ENCODE assay signal across 8 mouse cellular contexts in genomic region chr10:93594022-93594482, GRCm38 (mm10). TPM values are rescaled to one million over a fixed set of nuclear protein-coding genes. Genes with fewer than 3 reads are reported as not detected.
A peak's percentile ranks its signal among the peaks of the same experiment; 100 is the strongest.
DNase-seq lines count a peak whose midpoint lies in the region; ATAC-seq and TF ChIP-seq lines count a peak whose summit lies in the region.

No protein-coding gene starts in this region.

- in situ Hi-C loops in ES-E14 (cut with MboI; ENCODE audit: low sequenced_read_pairs in 2 of 2, unreplicated experiment in 2 of 2), result loop anchor here (10.0 to 25.0 kb wide), 2 partner anchors 171 to 532 kb away; no protein-coding TSS in a partner anchor

- H3K4me3 ChIP-seq in ES-E14 (ENCODE audit: insufficient read depth in 1 of 2, low read depth in 1 of 2, low read length in 2 of 2, poor library complexity in 1 of 2, severe bottlenecking in 1 of 2), result peak overlapping the region; percentile 20 to 67
- H3K4me3 ChIP-seq in forebrain, embryonic 15.5 days, result peak overlapping the region; percentile 50
- H3K4me3 ChIP-seq in liver, postnatal 0 days (ENCODE audit: low read depth, low read length), result peak overlapping the region; percentile 35
- peak overlapping the region; percentile 42 for H3K4me3 ChIP-seq in neural tube, embryonic 14.5 days (ENCODE audit: low read depth, low read length)
- peak overlapping the region; percentile 84 for H3K4me3 ChIP-seq in testis, adult 2 months (ENCODE audit: control insufficient read depth, low read depth, low read length)

- H3K9ac ChIP-seq in ES-E14 (ENCODE audit: insufficient read depth, low read depth, low read length, poor library complexity, severe bottlenecking), result peak overlapping the region; percentile 60; the same call in 1 of the 2 replicates
- H3K9ac ChIP-seq in forebrain, embryonic 15.5 days (replicated peaks), result peak overlapping the region; percentile 63
- 0 out of 2 replicates have a peak overlapping the region, but pooled peaks have one; percentile 6 for H3K9ac ChIP-seq in liver, postnatal 0 days (replicated peaks)
- H3K9ac ChIP-seq in neural tube, embryonic 14.5 days (replicated peaks; ENCODE audit: low read depth, low read length), result peak overlapping the region; percentile 55

- peak; percentile 67 for DNase-seq in ES-E14 (ENCODE audit: low read depth, low spot score)
- peak; percentile 88 for DNase-seq in cerebellum, adult 11-12 months
- peak; percentile 57 for DNase-seq in heart, postnatal 25 days (ENCODE audit: low spot score)
- DNase-seq in layer of hippocampus, adult 11-12 months (ENCODE audit: low spot score), result peak; percentile 92
- peak; percentile 88 for DNase-seq in liver, postnatal 0 days

- no peak overlapping the region for H3K27ac ChIP-seq in ES-E14 (ENCODE audit: insufficient read depth, low read depth, low read length, poor library complexity, severe bottlenecking)
- no peak overlapping the region for H3K27ac ChIP-seq in forebrain, embryonic 15.5 days (replicated peaks)
- H3K27ac ChIP-seq in liver, postnatal 0 days (ENCODE audit: low read depth), result no peak overlapping the region
- H3K27ac ChIP-seq in neural tube, embryonic 14.5 days (ENCODE audit: low read depth, low read length), result no peak overlapping the region
- H3K27ac ChIP-seq in testis, adult 2 months (ENCODE audit: control insufficient read depth, insufficient read depth, low read depth, low read length), result no peak overlapping the region; the same call in 1 of the 2 replicates

- no peak for TF ChIP-seq EP300 in liver, postnatal 0 days (IDR thresholded peaks at IDR 0.05; ENCODE audit: low read depth)

- no peaks in the 10 kb centered on the region for H3K9me3 ChIP-seq in ES-E14 (ENCODE audit: control insufficient read depth, insufficient read depth, low read depth, low read length)
- H3K9me3 ChIP-seq in forebrain, embryonic 15.5 days, result no peaks in the 10 kb centered on the region
- H3K9me3 ChIP-seq in liver, postnatal 0 days (ENCODE audit: low read length), result no peaks in the 10 kb centered on the region
- no peaks in the 10 kb centered on the region for H3K9me3 ChIP-seq in neural tube, embryonic 14.5 days (ENCODE audit: control insufficient read depth, low read length)

- ATAC-seq in forebrain, embryonic 15.5 days (replicated peaks), result peak; percentile 71
- ATAC-seq in liver, postnatal 0 days, result peak; percentile 58
- ATAC-seq in neural tube, embryonic 14.5 days (ENCODE audit: low read depth), result peak; percentile 76

- no peaks in the 10 kb centered on the region for H3K27me3 ChIP-seq in forebrain, embryonic 15.5 days
- no peaks in the 10 kb centered on the region for H3K27me3 ChIP-seq in liver, postnatal 0 days (ENCODE audit: insufficient read depth, low read length)
- no peaks in the 10 kb centered on the region; the same call in 1 of the 2 replicates for H3K27me3 ChIP-seq in neural tube, embryonic 14.5 days (ENCODE audit: control insufficient read depth, insufficient read depth, low read length)
- H3K27me3 ChIP-seq in testis, adult 2 months (ENCODE audit: control insufficient read depth, insufficient read depth, low read length), result no peaks in the 10 kb centered on the region

- intact Hi-C loops in heart, postnatal 25 days (cut with DNase I), result loop anchor here (1.0 to 5.0 kb wide), 2 partner anchors 183 to 219 kb away; no protein-coding TSS in a partner anchor

- TF ChIP-seq POLR2A in testis, adult 2 months (IDR thresholded peaks at IDR 0.05; ENCODE audit: control insufficient read depth, low read depth, low read length), result peak; percentile 53; the same call in 1 of the 2 replicates

- no peaks in the 10 kb centered on the region for H3K36me3 ChIP-seq in ES-E14 (ENCODE audit: control insufficient read depth, insufficient read depth, low read length, poor library complexity, severe bottlenecking)
- no peaks in the 10 kb centered on the region for H3K36me3 ChIP-seq in forebrain, embryonic 15.5 days
- H3K36me3 ChIP-seq in liver, postnatal 0 days (replicated peaks; ENCODE audit: insufficient read depth, low read length), result no peaks in the 10 kb centered on the region
- no peaks in the 10 kb centered on the region for H3K36me3 ChIP-seq in neural tube, embryonic 14.5 days (ENCODE audit: control insufficient read depth, insufficient read depth, low read length)
- no peaks in the 10 kb centered on the region for H3K36me3 ChIP-seq in testis, adult 2 months (ENCODE audit: control insufficient read depth, insufficient read depth, low read length)

- peak overlapping the region; percentile 91 for H3K4me2 ChIP-seq in forebrain, embryonic 15.5 days (replicated peaks)
- peak overlapping the region; percentile 77 for H3K4me2 ChIP-seq in liver, postnatal 0 days (ENCODE audit: low read depth, low read length)
- peak overlapping the region; percentile 79 for H3K4me2 ChIP-seq in neural tube, embryonic 14.5 days (ENCODE audit: low read depth, low read length)

- no peaks in the 10 kb centered on the region for H3K4me1 ChIP-seq in ES-E14 (ENCODE audit: control insufficient read depth in 2 of 2, insufficient read depth in 2 of 2, low read length in 2 of 2, poor library complexity in 1 of 2)
- peaks cover 8% of the 10 kb centered on the region; the same call in 1 of the 2 replicates for H3K4me1 ChIP-seq in forebrain, embryonic 15.5 days
- H3K4me1 ChIP-seq in liver, postnatal 0 days (ENCODE audit: insufficient read depth), result peaks cover 5% of the 10 kb centered on the region
- no peaks in the 10 kb centered on the region for H3K4me1 ChIP-seq in neural tube, embryonic 14.5 days (ENCODE audit: control insufficient read depth, insufficient read depth, low read length)
- H3K4me1 ChIP-seq in testis, adult 2 months (ENCODE audit: control insufficient read depth, insufficient read depth, low read length), result peaks cover 7% of the 10 kb centered on the region

- TF ChIP-seq CTCF in liver, postnatal 0 days (IDR thresholded peaks at IDR 0.05; ENCODE audit: low read depth), result peak; percentile 88
- TF ChIP-seq CTCF in testis, adult 2 months (IDR thresholded peaks at IDR 0.05; ENCODE audit: control insufficient read depth, insufficient read depth, insufficient replicate concordance, low read depth, low read length), result peak; percentile 36; the same call in 1 of the 2 replicates

- 2% methylated on average over 22 of the region's 22 CpGs for WGBS in forebrain, embryonic 15.5 days
- WGBS in liver, postnatal 0 days (ENCODE audit: insufficient replicate concordance), result 2% methylated on average over 22 of the region's 22 CpGs
- WGBS in neural tube, embryonic 14.5 days, result 1% methylated on average over 22 of the region's 22 CpGs

TF ChIP-seq in ES-E14, 5 proteins besides CTCF, POLR2A, EP300 and RAD21:
- no peak for TF ChIP-seq ZNF384 (IDR thresholded peaks at IDR 0.05; ENCODE audit: low read depth, low read length)
- 0 out of 2 replicates have a peak, but pooled peaks have one; percentile 29 for TF ChIP-seq HCFC1 (IDR thresholded peaks at IDR 0.05; ENCODE audit: borderline replicate concordance, insufficient read depth, low read length)
- 0 out of 2 replicates have a peak, but pooled peaks have one; percentile 15 for TF ChIP-seq ZC3H11A (IDR thresholded peaks at IDR 0.05; ENCODE audit: borderline replicate concordance, low read depth, low read length)

RNA-seq across cellular contexts. Expression of gene Snrpf, which starts 4.5 kb away (rescaled TPM):
- total RNA-seq in ES-E14 (2012; rRNA removed), result 77.7 and 103 TPM in 2 replicates
- 97.2 and 108 TPM in 2 replicates for polyA plus RNA-seq in forebrain, embryonic 15.5 days (2015; fragmentation: Nextera tagmentation; extraction: Ambion mirVana)
- 10 to 100 TPM; 10.8 to 12.5 TPM for total RNA-seq in heart, postnatal 25 days (2021)
- 45.4 and 53.0 TPM in 2 replicates for polyA plus RNA-seq in liver, postnatal 0 days (2015; fragmentation: Nextera tagmentation; extraction: Ambion mirVana)
- polyA plus RNA-seq in neural tube, embryonic 14.5 days (2014; fragmentation: Nextera tagmentation; extraction: Ambion mirVana), result 60.5 and 69.8 TPM in 2 replicates
- polyA plus RNA-seq in testis, adult 2 months (2012; rRNA removed), result 65.2 and 67.0 TPM in 2 replicates

RNA-seq across cellular contexts. Expression of gene Ntn4, which starts 46.4 kb away (rescaled TPM):
- total RNA-seq in ES-E14 (2012; rRNA removed), result 0.85 and 1.9 TPM in 2 replicates
- 1.3 TPM in 2 replicates for polyA plus RNA-seq in forebrain, embryonic 15.5 days (2015; fragmentation: Nextera tagmentation; extraction: Ambion mirVana)
- 10 to 100 TPM; 12.2 to 14.1 TPM for total RNA-seq in heart, postnatal 25 days (2021)
- 0.39 and 0.74 TPM in 2 replicates for polyA plus RNA-seq in liver, postnatal 0 days (2015; fragmentation: Nextera tagmentation; extraction: Ambion mirVana)
- 0.53 and 1.7 TPM in 2 replicates for polyA plus RNA-seq in neural tube, embryonic 14.5 days (2014; fragmentation: Nextera tagmentation; extraction: Ambion mirVana)
- polyA plus RNA-seq in testis, adult 2 months (2012; rRNA removed), result 2.7 and 3.2 TPM in 2 replicates

RNA-seq across cellular contexts. Expression of gene Ccdc38, which starts 53.6 kb away (rescaled TPM):
- 0.85 and 2.6 TPM in 2 replicates for total RNA-seq in ES-E14 (2012; rRNA removed)
- 0.37 and 0.51 TPM in 2 replicates for polyA plus RNA-seq in forebrain, embryonic 15.5 days (2015; fragmentation: Nextera tagmentation; extraction: Ambion mirVana)
- not detected for total RNA-seq in heart, postnatal 25 days (2021)
- 0.32 and 0.36 TPM in 2 replicates for polyA plus RNA-seq in liver, postnatal 0 days (2015; fragmentation: Nextera tagmentation; extraction: Ambion mirVana)
- 0.29 and 0.54 TPM in 2 replicates for polyA plus RNA-seq in neural tube, embryonic 14.5 days (2014; fragmentation: Nextera tagmentation; extraction: Ambion mirVana)
- polyA plus RNA-seq in testis, adult 2 months (2012; rRNA removed), result 125 and 137 TPM in 2 replicates

RNA-seq across cellular contexts. Expression of gene Amdhd1, which starts 54.2 kb away (rescaled TPM):
- total RNA-seq in ES-E14 (2012; rRNA removed), result 0.16 and 0.40 TPM in 2 replicates
- 0.10 TPM in 1 of 2 replicates, not detected in the other for polyA plus RNA-seq in forebrain, embryonic 15.5 days (2015; fragmentation: Nextera tagmentation; extraction: Ambion mirVana)
- total RNA-seq in heart, postnatal 25 days (2021), result not detected
- 80.3 and 91.6 TPM in 2 replicates for polyA plus RNA-seq in liver, postnatal 0 days (2015; fragmentation: Nextera tagmentation; extraction: Ambion mirVana)
- polyA plus RNA-seq in neural tube, embryonic 14.5 days (2014; fragmentation: Nextera tagmentation; extraction: Ambion mirVana), result not detected in 2 replicates
- 0.07 TPM in 1 of 2 replicates, not detected in the other for polyA plus RNA-seq in testis, adult 2 months (2012; rRNA removed)

Comparison
In these comparisons a context has a peak if more than half of its experiments do, and no peak if none do; other contexts are left out.
1. H3K9ac ChIP-seq: peak in every context shown above with its lines; median percentile 63 in forebrain, embryonic 15.5 days; 60 in ES-E14; 55 in neural tube, embryonic 14.5 days; 6 in liver, postnatal 0 days.
2. RNA of gene Ccdc38, which starts 53.6 kb away (polyA plus RNA-seq): 125 to 137 TPM in testis, adult 2 months; 0.37 to 0.51 TPM in forebrain, embryonic 15.5 days, 0.32 to 0.36 TPM in liver, postnatal 0 days and 0.29 to 0.54 TPM in neural tube, embryonic 14.5 days; every median in the first group is over 10 times any median in the second.
3. Peak in every context shown above with its lines, with median percentiles within 50 percentile points of each other: DNase-seq, H3K4me3 ChIP-seq, ATAC-seq and H3K4me2 ChIP-seq.